Mouse (Mus musculus) intestine, postnatal 0 days (tissue): ENCODE measurements around the gene Zdhhc19. TPM values are rescaled to one million over a fixed set of nuclear protein-coding genes. Genes with fewer than 3 reads are reported as not detected.
A peak's percentile ranks its signal among the peaks of the same experiment; 100 is the strongest.

Experiments
- ATAC-seq: fragments of 200-750 bp; cut with Nextera tagmentation; 2 replicates; pipeline ENCODE4 v1.8.0; 2017; ENCODE audit warnings: mild to moderate bottlenecking, moderate TSS enrichment, moderate library complexity
- H3K27ac ChIP-seq: fragments of 300-500 bp; sonication (generic); 2 replicates; pipeline ENCODE4 v1.5.1; 2014; ENCODE audit warnings: mild to moderate bottlenecking, low read depth, low read length, moderate library complexity
- H3K27me3 ChIP-seq: fragments of 300-500 bp; sonication (generic); replicated peaks from 2 replicates; pipeline ENCODE4 v1.6.1; 2014; ENCODE audit warnings: low read length, mixed read lengths; ENCODE audit not compliant: control insufficient read depth, insufficient read depth
- H3K36me3 ChIP-seq: fragments of 300-500 bp; sonication (generic); 2 replicates; pipeline ENCODE4 v1.6.1; 2014; ENCODE audit warnings: mild to moderate bottlenecking, moderate library complexity; ENCODE audit not compliant: control insufficient read depth, insufficient read depth
- H3K4me1 ChIP-seq: fragments of 300-500 bp; sonication (generic); replicated peaks from 2 replicates; pipeline ENCODE4 v1.6.1; 2014; ENCODE audit warnings: antibody characterized with exemption, low read length, mixed read lengths; ENCODE audit not compliant: control insufficient read depth, insufficient read depth
- H3K4me2 ChIP-seq: fragments of 300-500 bp; sonication (generic); replicated peaks from 2 replicates; pipeline ENCODE4 v1.6.1; 2014; ENCODE audit warnings: low read depth, mild to moderate bottlenecking, moderate library complexity
- H3K4me3 ChIP-seq: fragments of 300-500 bp; sonication (generic); 2 replicates; pipeline ENCODE4 v1.5.1; 2014; ENCODE audit warnings: low read depth, low read length
- H3K9ac ChIP-seq: fragments of 300-500 bp; sonication (generic); 2 replicates; pipeline ENCODE4 v1.6.1; 2014; ENCODE audit warnings: mild to moderate bottlenecking, low read depth, low read length
- H3K9me3 ChIP-seq: fragments of 300-500 bp; sonication (generic); 2 replicates; pipeline ENCODE4 v1.6.1; 2016; ENCODE audit warnings: mixed run types; ENCODE audit not compliant: control insufficient read depth
- CTCF ChIP-seq: sonication (generic); IDR thresholded peaks from 2 replicates; pipeline ENCODE4 v1.5.1; 2016; ENCODE audit warnings: low read depth, mild to moderate bottlenecking, control low read depth, antibody characterized with exemption, moderate library complexity
- WGBS: fragments of 180-500 bp; shearing (Covaris S2); extraction: QIAGEN DNeasy Blood & Tissue Kit; methylation state at CpG from one replicate; pipeline ENCODE4 v1.1.7; 2014; 5-methylcytosine and 5-hydroxymethylcytosine counted together
- polyA plus RNA-seq: library from polyadenylated mRNA; unstranded; fragments of >200 nt; fragmentation: Nextera tagmentation; extraction: Ambion mirVana; gene quantifications from 2 replicates; pipeline ENCODE4 v1.2.1, GENCODE M21; 2015

Gene Zdhhc19
- polyA plus RNA-seq, 1 experiment from 2014 or later, result 3.8 TPM

DNA sequence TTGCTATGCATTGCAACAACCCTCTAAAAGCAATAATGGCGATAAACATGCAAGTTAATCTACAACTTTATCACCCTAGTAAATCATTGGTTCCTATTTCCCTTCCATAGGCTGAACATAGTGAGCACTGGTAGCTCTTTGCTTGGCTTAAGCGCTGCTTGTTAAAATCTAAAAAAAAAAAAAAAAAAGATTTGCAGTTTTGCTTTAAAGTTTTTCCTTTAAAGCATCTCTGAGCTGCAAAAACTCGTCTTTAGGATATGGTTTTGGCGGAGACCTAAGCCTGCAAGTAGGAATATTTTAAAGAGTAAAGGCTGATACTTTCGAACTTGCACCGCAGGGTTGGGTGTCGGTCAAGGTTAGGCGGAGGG is 112.3 kb downstream of the Zdhhc19 start:
- Histone ChIP-seq H3K9ac (no peak overlapping the region), H3K4me3 (peak overlapping the region; percentile 75), H3K27ac (peak overlapping the region; percentile 64), H3K9me3 (no peaks in the 10 kb centered on the region), H3K4me2 (peak overlapping the region; percentile 95), H3K27me3 (no peaks in the 10 kb centered on the region), H3K4me1 (no peaks in the 10 kb centered on the region), H3K36me3 (no peaks in the 10 kb centered on the region)
- TF ChIP-seq CTCF, result no peak
- peak; percentile 80 for ATAC-seq
- WGBS, result 5% methylated on average over 8 of the region's 8 CpGs

- H3K4me1 ChIP-seq, result no peaks in the 10 kb centered on the region
- WGBS, result under 1% methylated on average over 65 of the region's 73 CpGs
- H3K36me3 ChIP-seq, result no peaks in the 10 kb centered on the region
- H3K4me3 ChIP-seq, result peak within 1 kb of the TSS; percentile 75
- peak within 1 kb of the TSS; percentile 76 for H3K9ac ChIP-seq
- H3K4me2 ChIP-seq, result peak within 1 kb of the TSS; percentile 95
- no peaks in the 10 kb centered on the region for H3K9me3 ChIP-seq
- H3K27me3 ChIP-seq, result no peaks in the 10 kb centered on the region
- H3K27ac ChIP-seq, result peak within 1 kb of the TSS; percentile 88
- TF ChIP-seq CTCF, result peak; percentile 15; the same call in 1 of the 2 replicates
- ATAC-seq, result peak; percentile 98
Observed at GRCm38 (mm10) chr16:32608712-32609400, 112.8 kb downstream of the Zdhhc19 start, which contains the start of gene Tfrc. TSS of gene Tfrc (plus strand) at chr16:32608920.

GRCm38 (mm10) chr16:32609401-32609779 is 113.3 kb downstream of the Zdhhc19 start:
- no peak for TF ChIP-seq CTCF
- Histone ChIP-seq H3K4me1 (no peaks in the 10 kb centered on the region), H3K9ac (peak overlapping the region; percentile 76), H3K4me3 (peak overlapping the region; percentile 75), H3K9me3 (no peaks in the 10 kb centered on the region), H3K36me3 (peaks cover 4% of the 10 kb centered on the region; the same call in 1 of the 2 replicates), H3K4me2 (peak overlapping the region; percentile 95), H3K27ac (peak overlapping the region; percentile 88), H3K27me3 (no peaks in the 10 kb centered on the region)
- under 1% methylated on average over 14 of the region's 14 CpGs for WGBS
- no peak for ATAC-seq

DNA sequence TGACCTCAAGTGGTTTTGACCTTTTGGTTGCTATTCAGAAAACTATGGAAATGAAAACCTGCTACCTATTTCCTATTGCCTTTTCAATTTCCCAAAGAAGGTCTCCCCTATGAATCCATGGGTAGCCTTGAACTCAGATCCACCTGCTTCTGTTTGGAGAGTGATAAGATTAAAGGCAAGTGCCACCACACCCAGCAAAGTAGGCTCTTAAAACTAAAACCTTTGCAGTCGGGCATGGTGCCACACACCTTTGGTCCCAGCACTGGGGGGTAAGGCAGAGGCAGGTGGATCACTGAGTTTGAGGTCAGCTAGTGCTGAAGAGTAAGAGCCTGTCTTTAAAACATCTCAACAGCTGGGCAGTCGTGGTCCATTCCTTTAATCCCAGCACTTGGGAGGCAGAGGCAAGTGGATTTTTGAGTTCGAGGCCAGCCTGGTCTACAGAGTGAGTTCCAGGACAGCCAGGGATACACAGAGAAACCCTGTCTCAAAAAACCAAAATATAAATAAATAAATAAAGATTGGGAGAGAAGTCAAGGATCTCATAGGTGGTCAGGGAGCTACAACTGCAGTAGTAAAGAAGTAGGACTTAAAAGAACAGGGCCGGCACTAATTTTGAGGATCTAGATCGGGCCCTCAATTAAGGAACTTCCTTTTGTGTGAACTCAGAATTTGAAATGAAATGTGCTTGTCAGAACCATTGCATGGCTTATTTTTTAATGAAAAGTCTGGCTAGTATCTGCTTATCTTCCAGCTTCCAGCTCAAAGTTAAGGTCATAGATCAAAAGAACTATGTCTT is 114.6 kb downstream of the Zdhhc19 start:
- 36% methylated on average over 5 of the region's 5 CpGs for WGBS

More for the DNA sequence above, 114.6 kb downstream of the Zdhhc19 start:
- Histone ChIP-seq H3K36me3 (peaks cover 13% of the 10 kb centered on the region; the same call in 1 of the 2 replicates), H3K9ac (no peak overlapping the region), H3K27me3 (no peaks in the 10 kb centered on the region), H3K9me3 (no peaks in the 10 kb centered on the region), H3K4me2 (peak overlapping the region; percentile 95), H3K4me1 (no peaks in the 10 kb centered on the region), H3K4me3 (peak overlapping the region; percentile 75), H3K27ac (no peak overlapping the region)
- TF ChIP-seq CTCF, result no peak
- ATAC-seq, result no peak

Other genes starting within 250 kb of the Zdhhc19 start
- 4.9 and 5.1 TPM in 2 replicates for gene Fbxo45, start 249.1 kb upstream of the Zdhhc19 start, polyA plus RNA-seq
- 10.7 and 11.8 TPM in 2 replicates for gene Wdr53, start 249.0 kb upstream of the Zdhhc19 start, polyA plus RNA-seq
- gene Smco1, start 224.8 kb upstream of the Zdhhc19 start, polyA plus RNA-seq, result not detected in 2 replicates
- 11.9 and 14.2 TPM in 2 replicates for gene Rnf168, start 218.8 kb upstream of the Zdhhc19 start, polyA plus RNA-seq
- 6.8 and 7.4 TPM in 2 replicates for gene Ubxn7, start 164.0 kb upstream of the Zdhhc19 start, polyA plus RNA-seq
- gene Tm4sf19, start 95.8 kb upstream of the Zdhhc19 start, polyA plus RNA-seq, result not detected in 2 replicates
- 29.4 and 30.2 TPM in 2 replicates for gene Tctex1d2, start 76.6 kb upstream of the Zdhhc19 start, polyA plus RNA-seq
- gene Pcyt1a, start 65.3 kb upstream of the Zdhhc19 start, polyA plus RNA-seq, result 114 and 120 TPM in 2 replicates
- gene Slc51a, start 8.4 kb upstream of the Zdhhc19 start, polyA plus RNA-seq, result 292 and 346 TPM in 2 replicates
- 23.1 and 23.7 TPM in 2 replicates for gene Tfrc, start 112.7 kb downstream of the Zdhhc19 start, polyA plus RNA-seq
- 8.0 and 9.6 TPM in 2 replicates for gene Tnk2, start 147.6 kb downstream of the Zdhhc19 start, polyA plus RNA-seq
- 0.95 and 1.0 TPM in 2 replicates for gene Muc4, start 239.6 kb downstream of the Zdhhc19 start, polyA plus RNA-seq